Mouse (Mus musculus) heart, postnatal 0 days (tissue): ENCODE measurements around the gene Cd300lf.

Experiments
- CTCF ChIP-seq: IDR thresholded peaks from 2 replicates; pipeline ENCODE4 v1.5.1; 2016; ENCODE audit warnings: antibody characterized with exemption, control low read depth, low read depth
- EP300 ChIP-seq: IDR thresholded peaks from 2 replicates; pipeline ENCODE4 v1.6.1; 2016; ENCODE audit warnings: antibody characterized with exemption, low read depth

DNA sequence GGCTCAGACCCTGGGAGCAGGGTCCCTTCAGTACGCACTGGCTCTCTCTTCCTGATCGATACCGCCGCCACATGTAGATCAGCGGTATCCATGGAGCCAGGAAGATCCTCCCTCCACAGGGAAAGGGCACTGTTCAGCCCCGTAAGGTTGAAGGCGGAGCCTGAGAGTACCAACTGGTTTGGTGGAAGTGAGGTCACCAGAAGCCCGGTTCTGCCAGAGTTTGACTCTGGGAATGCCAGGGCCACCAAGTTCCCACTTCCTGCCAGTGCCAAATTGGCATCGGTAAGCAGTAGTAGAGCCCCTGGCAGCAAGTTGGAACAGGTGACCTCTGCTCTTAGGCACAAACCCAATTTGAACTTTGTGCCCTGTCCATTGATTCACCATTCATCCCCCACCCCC lies 31.2 kb upstream of the Cd300lf start:
- no peak for TF ChIP-seq CTCF
- TF ChIP-seq EP300: no peak
